Mouse (Mus musculus) embryonic facial prominence, embryonic 12.5 days (tissue): ENCODE data around the gene Mvb12b. TPM values are rescaled to one million over a fixed set of nuclear protein-coding genes. Genes with fewer than 3 reads are reported as not detected.

Source experiments
- ATAC-seq: fragments of 200-750 bp; cut with Nextera tagmentation; 2 replicates; pipeline ENCODE4 v1.8.0; 2017; ENCODE audit not compliant: insufficient number of reproducible peaks, insufficient read depth, low FRiP score, low TSS enrichment
- H3K27ac ChIP-seq: fragments of 300-500 bp; sonication (generic); 2 replicates; pipeline ENCODE4 v1.5.1; 2016; ENCODE audit warnings: mild to moderate bottlenecking
- H3K27me3 ChIP-seq: fragments of 300-500 bp; sonication (generic); 2 replicates; pipeline ENCODE4 v1.6.1; 2016; ENCODE audit warnings: mild to moderate bottlenecking, moderate library complexity
- H3K36me3 ChIP-seq: fragments of 300-500 bp; sonication (generic); 2 replicates; pipeline ENCODE4 v1.6.1; 2016; ENCODE audit warnings: mild to moderate bottlenecking
- H3K4me1 ChIP-seq: fragments of 300-500 bp; sonication (generic); 2 replicates; pipeline ENCODE4 v1.6.1; 2016
- H3K4me2 ChIP-seq: fragments of 300-500 bp; sonication (generic); replicated peaks from 2 replicates; pipeline ENCODE4 v1.6.1; 2016; ENCODE audit warnings: mild to moderate bottlenecking, moderate library complexity
- H3K4me3 ChIP-seq: fragments of 300-500 bp; sonication (generic); 2 replicates; pipeline ENCODE4 v1.5.1; 2016; ENCODE audit warnings: mild to moderate bottlenecking
- H3K9ac ChIP-seq: fragments of 300-500 bp; sonication (generic); 2 replicates; pipeline ENCODE4 v1.6.1; 2016; ENCODE audit warnings: mild to moderate bottlenecking, moderate library complexity
- H3K9me3 ChIP-seq: fragments of 300-500 bp; sonication (generic); 2 replicates; pipeline ENCODE4 v1.6.1; 2016; ENCODE audit warnings: mild to moderate bottlenecking, moderate library complexity
- WGBS: fragments of 180-500 bp; shearing (Covaris S2); methylation state at CpG from one replicate; pipeline ENCODE4 v1.1.7; 2016; 5-methylcytosine and 5-hydroxymethylcytosine counted together
- polyA plus RNA-seq: library from polyadenylated mRNA; unstranded; fragments of >200 nt; fragmentation: Nextera tagmentation; extraction: Ambion mirVana; gene quantifications from 2 replicates; pipeline ENCODE4 v1.2.1, GENCODE M21; 2016

Gene Mvb12b
- polyA plus RNA-seq, 1 experiment from 2014 or later = 31.2 TPM

GRCm38 (mm10) chr2:33700581-33701445 lies 186.9 kb downstream of the Mvb12b start:
- no peaks in the 10 kb centered on the region for H3K36me3 ChIP-seq
- no peak overlapping the region for H3K9ac ChIP-seq
- no peak overlapping the region for H3K4me3 ChIP-seq
- 25% methylated on average over 15 of the region's 15 CpGs for WGBS
- H3K4me2 ChIP-seq = no peak overlapping the region
- no peak overlapping the region for H3K27ac ChIP-seq
- peaks cover 9% of the 10 kb centered on the region; the same call in 1 of the 2 replicates for H3K9me3 ChIP-seq
- peaks cover 4% of the 10 kb centered on the region; the same call in 1 of the 2 replicates for H3K4me1 ChIP-seq
- no peak for ATAC-seq
- peaks cover 31% of the 10 kb centered on the region for H3K27me3 ChIP-seq

GRCm38 (mm10) chr2:33698898-33699297 lies 188.8 kb downstream of the Mvb12b start:
- no peak for ATAC-seq
- H3K4me2 ChIP-seq = no peak overlapping the region
- peaks cover 9% of the 10 kb centered on the region; the same call in 1 of the 2 replicates for H3K9me3 ChIP-seq
- H3K27ac ChIP-seq = no peak overlapping the region
- H3K4me3 ChIP-seq = no peak overlapping the region
- no peaks in the 10 kb centered on the region for H3K36me3 ChIP-seq
- 64% methylated on average over 3 of the region's 3 CpGs for WGBS
- H3K9ac ChIP-seq = no peak overlapping the region
- peaks cover 4% of the 10 kb centered on the region; the same call in 1 of the 2 replicates for H3K4me1 ChIP-seq
- peaks cover 26% of the 10 kb centered on the region for H3K27me3 ChIP-seq

DNA sequence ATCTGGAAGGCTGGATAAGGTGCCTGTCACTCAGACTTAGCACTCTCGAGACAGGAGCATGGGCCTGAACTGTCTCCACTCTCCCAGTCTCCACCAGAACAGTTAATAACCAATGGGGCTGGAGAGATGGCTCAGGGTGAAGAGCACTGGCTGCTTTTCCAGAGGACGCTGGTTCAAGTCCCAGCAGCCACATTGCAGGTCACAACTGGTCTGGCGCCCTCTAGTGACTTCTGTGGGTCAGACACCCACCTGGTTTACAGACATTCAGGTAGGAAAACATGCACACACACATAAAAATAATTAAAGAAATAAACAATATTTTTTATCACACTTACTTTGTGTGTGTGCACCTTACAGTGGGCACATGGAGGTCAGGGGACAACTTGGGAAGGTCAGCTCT lies 191.3 kb downstream of the Mvb12b start:
- Histone ChIP-seq H3K4me1 (peaks cover under 1% of the 10 kb centered on the region; the same call in 1 of the 2 replicates), H3K9ac (no peak overlapping the region), H3K27ac (no peak overlapping the region), H3K9me3 (peaks cover 9% of the 10 kb centered on the region; the same call in 1 of the 2 replicates), H3K4me2 (no peak overlapping the region), H3K4me3 (no peak overlapping the region), H3K36me3 (no peaks in the 10 kb centered on the region), H3K27me3 (peaks cover 10% of the 10 kb centered on the region)
- WGBS = 57% methylated on average over 3 of the region's 3 CpGs
- no peak for ATAC-seq

GRCm38 (mm10) chr2:33693931-33694330 lies 193.8 kb downstream of the Mvb12b start:
- Histone ChIP-seq H3K27ac (no peak overlapping the region), H3K4me1 (peaks cover 5% of the 10 kb centered on the region; the same call in 1 of the 2 replicates), H3K27me3 (peaks cover 13% of the 10 kb centered on the region), H3K4me2 (no peak overlapping the region), H3K9ac (no peak overlapping the region), H3K9me3 (peaks cover 9% of the 10 kb centered on the region; the same call in 1 of the 2 replicates), H3K36me3 (no peaks in the 10 kb centered on the region), H3K4me3 (no peak overlapping the region)
- ATAC-seq = no peak
- 73% methylated on average over 3 of the region's 3 CpGs for WGBS

GRCm38 (mm10) chr2:33689880-33690462 lies 197.8 kb downstream of the Mvb12b start:
- WGBS = 24% methylated on average over 9 of the region's 9 CpGs
- peaks cover 5% of the 10 kb centered on the region; the same call in 1 of the 2 replicates for H3K4me1 ChIP-seq

GRCm38 (mm10) chr2:33689155-33689879 lies 198.4 kb downstream of the Mvb12b start:
- no peak overlapping the region for H3K9ac ChIP-seq
- no peaks in the 10 kb centered on the region for H3K9me3 ChIP-seq
- peaks cover 5% of the 10 kb centered on the region; the same call in 1 of the 2 replicates for H3K4me1 ChIP-seq
- no peak overlapping the region for H3K4me2 ChIP-seq
- no peaks in the 10 kb centered on the region for H3K36me3 ChIP-seq
- peaks cover 21% of the 10 kb centered on the region for H3K27me3 ChIP-seq
- no peak overlapping the region for H3K4me3 ChIP-seq
- WGBS = 63% methylated on average over 23 of the region's 23 CpGs
- no peak overlapping the region for H3K27ac ChIP-seq
- no peak for ATAC-seq

More at GRCm38 (mm10) chr2:33689880-33690462, 197.8 kb downstream of the Mvb12b start:
- peaks cover 21% of the 10 kb centered on the region for H3K27me3 ChIP-seq
- ATAC-seq = no peak
- H3K9me3 ChIP-seq = no peaks in the 10 kb centered on the region
- H3K4me3 ChIP-seq = no peak overlapping the region
- H3K36me3 ChIP-seq = no peaks in the 10 kb centered on the region
- H3K4me2 ChIP-seq = no peak overlapping the region
- no peak overlapping the region for H3K27ac ChIP-seq
- H3K9ac ChIP-seq = no peak overlapping the region

GRCm38 (mm10) chr2:33683594-33683993 lies 204.2 kb downstream of the Mvb12b start:
- ATAC-seq = no peak
- no peak overlapping the region for H3K27ac ChIP-seq
- no peaks in the 10 kb centered on the region for H3K9me3 ChIP-seq
- no peak overlapping the region for H3K4me3 ChIP-seq
- WGBS = 63% methylated on average over 4 of the region's 4 CpGs
- H3K4me1 ChIP-seq = no peaks in the 10 kb centered on the region
- no peak overlapping the region for H3K9ac ChIP-seq
- no peaks in the 10 kb centered on the region for H3K36me3 ChIP-seq
- H3K27me3 ChIP-seq = peaks cover 12% of the 10 kb centered on the region; the same call in 1 of the 2 replicates
- no peak overlapping the region for H3K4me2 ChIP-seq

DNA sequence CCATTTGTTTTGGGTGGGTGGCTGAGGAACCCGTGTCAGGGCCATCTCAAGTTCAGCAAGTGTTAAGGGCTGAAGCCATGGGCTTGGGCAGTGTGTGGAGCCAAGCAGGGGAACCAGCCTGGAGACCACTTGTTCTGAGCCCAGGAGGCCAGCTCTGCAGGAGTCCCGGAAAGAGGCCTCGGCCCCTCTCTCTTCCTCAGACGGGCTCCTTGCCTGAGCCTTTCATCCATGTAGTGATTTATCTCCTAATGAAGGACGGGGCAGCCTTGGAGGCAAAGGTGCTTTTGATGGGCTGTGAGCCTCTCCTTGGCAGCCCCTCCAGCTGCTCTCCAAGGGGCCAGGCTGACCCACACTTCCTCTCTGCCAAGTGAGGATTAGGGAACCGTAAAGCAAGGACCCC lies 204.7 kb downstream of the Mvb12b start:
- 0 out of 2 replicates have a peak, but pooled peaks cover 7% of the 10 kb centered on the region for H3K27me3 ChIP-seq
- no peak overlapping the region for H3K4me3 ChIP-seq
- WGBS = 51% methylated on average over 6 of the region's 6 CpGs
- no peak overlapping the region for H3K9ac ChIP-seq
- no peak for ATAC-seq
- no peaks in the 10 kb centered on the region for H3K36me3 ChIP-seq
- H3K9me3 ChIP-seq = no peaks in the 10 kb centered on the region
- H3K27ac ChIP-seq = no peak overlapping the region
- no peaks in the 10 kb centered on the region for H3K4me1 ChIP-seq
- no peak overlapping the region for H3K4me2 ChIP-seq

DNA sequence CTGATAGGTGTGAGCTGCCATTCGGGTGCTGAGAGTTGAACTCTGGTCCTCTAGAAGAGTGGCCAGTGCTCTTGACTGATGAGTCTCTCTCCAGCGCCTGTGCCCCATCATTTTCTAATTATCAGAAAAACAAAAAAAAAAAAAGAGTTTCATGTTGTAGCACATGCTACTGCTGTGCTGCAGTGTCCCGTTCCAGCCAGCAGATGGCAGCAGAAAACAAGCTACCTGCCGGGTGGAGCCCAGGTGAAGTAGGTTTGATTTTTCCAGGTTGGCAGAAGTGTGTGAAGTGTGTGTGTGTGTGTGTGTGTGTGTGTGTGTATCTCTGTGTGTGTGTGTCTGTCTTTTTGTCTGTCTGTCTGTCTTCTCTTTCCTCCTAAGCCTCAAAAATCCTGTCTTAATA lies 205.5 kb downstream of the Mvb12b start:
- Histone ChIP-seq H3K9me3 (no peaks in the 10 kb centered on the region), H3K4me1 (peaks cover 6% of the 10 kb centered on the region; the same call in 1 of the 2 replicates), H3K27me3 (0 out of 2 replicates have a peak, but pooled peaks cover 7% of the 10 kb centered on the region), H3K9ac (no peak overlapping the region), H3K4me3 (no peak overlapping the region), H3K36me3 (no peaks in the 10 kb centered on the region), H3K4me2 (no peak overlapping the region), H3K27ac (no peak overlapping the region)
- 13% methylated on average over 4 of the region's 4 CpGs for WGBS
- no peak for ATAC-seq
